Mouse (Mus musculus): ENCODE data around the gene Rad51b. TPM values are rescaled to one million over a fixed set of nuclear protein-coding genes. Genes with fewer than 3 reads are reported as not detected.

Rad51b gene
- total and polyA plus RNA-seq, 2 experiments from 2014 or later: 1.4 to 1.8 TPM

DNA sequence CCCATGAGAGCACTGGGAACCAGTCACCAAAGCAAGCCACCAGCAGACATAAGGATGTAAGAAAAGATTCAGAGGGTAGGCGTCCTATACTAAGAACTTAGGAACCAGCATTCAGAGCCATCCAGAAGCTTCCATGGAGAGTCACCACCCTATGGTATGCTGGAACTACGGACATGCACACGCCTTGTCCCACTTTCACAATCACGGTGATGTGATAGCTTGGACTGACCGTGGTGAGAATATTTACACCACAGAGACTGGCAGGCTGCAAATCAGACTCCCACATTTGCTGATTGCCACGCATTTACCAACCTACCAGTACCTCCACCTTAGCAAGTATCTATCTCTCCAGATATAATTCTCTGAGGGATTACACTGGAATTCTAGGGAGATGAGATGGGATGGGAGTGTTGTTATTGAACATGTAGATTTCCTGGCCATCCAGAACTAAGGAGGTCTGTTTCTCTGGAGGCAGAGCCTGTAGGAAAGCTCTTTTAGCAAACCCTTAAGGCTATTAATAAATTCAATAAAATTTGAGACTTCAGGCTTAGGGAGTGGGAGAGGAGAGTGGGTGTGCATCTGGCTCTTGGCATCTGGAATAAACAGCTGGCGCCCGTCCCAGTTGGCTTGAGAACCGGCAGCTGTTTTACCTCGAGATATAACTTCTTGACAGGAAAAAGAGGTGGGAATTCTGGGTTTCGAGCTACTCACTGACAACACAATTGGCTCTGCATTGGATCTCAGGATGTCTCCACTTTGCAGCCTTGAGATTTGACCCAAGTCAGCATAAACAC, 559.2 kb downstream of the Rad51b start:
- Histone ChIP-seq H3K4me3 (ENCODE audit: low read depth, low read length) (no peak overlapping the region), H3K27ac (ENCODE audit: low read depth) (peak overlapping the region; percentile 64), H3K4me2 (ENCODE audit: low read depth, low read length) (no peak overlapping the region), H3K36me3 (replicated peaks; ENCODE audit: control insufficient read depth, insufficient read depth, low read length) (no peaks in the 10 kb centered on the region), H3K9ac (replicated peaks; ENCODE audit: low read depth, low read length) (no peak overlapping the region), H3K9me3 (replicated peaks; ENCODE audit: control insufficient read depth, low read length) (no peaks in the 10 kb centered on the region), H3K27me3 (ENCODE audit: control insufficient read depth, insufficient read depth, low read length) (no peaks in the 10 kb centered on the region), H3K4me1 (ENCODE audit: control insufficient read depth, insufficient read depth) (peaks cover 50% of the 10 kb centered on the region)
- ATAC-seq (ENCODE audit: insufficient read depth, low read depth) (peak; percentile 35), DNase-seq (ENCODE audit: low spot score) (peak; percentile 88)
- WGBS: 26% methylated on average over 11 of the region's 11 CpGs
- TF ChIP-seq CTCF (IDR thresholded peaks at IDR 0.05; ENCODE audit: low read depth) (no peak), EP300 (IDR thresholded peaks at IDR 0.05; ENCODE audit: low read depth) (peak; percentile 96)

- Histone ChIP-seq H3K4me3 (ENCODE audit: low read depth, low read length) (no peak overlapping the region), H3K36me3 (replicated peaks; ENCODE audit: control insufficient read depth, insufficient read depth, low read length) (no peaks in the 10 kb centered on the region), H3K9me3 (replicated peaks; ENCODE audit: control insufficient read depth, low read length) (no peaks in the 10 kb centered on the region), H3K27ac (ENCODE audit: low read depth) (no peak overlapping the region), H3K4me2 (ENCODE audit: low read depth, low read length) (no peak overlapping the region), H3K27me3 (ENCODE audit: control insufficient read depth, insufficient read depth, low read length) (no peaks in the 10 kb centered on the region), H3K9ac (replicated peaks; ENCODE audit: low read depth, low read length) (no peak overlapping the region), H3K4me1 (ENCODE audit: control insufficient read depth, insufficient read depth) (peaks cover 50% of the 10 kb centered on the region)
- TF ChIP-seq CTCF (IDR thresholded peaks at IDR 0.05; ENCODE audit: low read depth) (no peak), EP300 (IDR thresholded peaks at IDR 0.05; ENCODE audit: low read depth) (no peak)
- no peak for DNase-seq (ENCODE audit: low spot score)
- WGBS: 68% methylated on average over 6 of the region's 6 CpGs
- ATAC-seq (ENCODE audit: insufficient read depth, low read depth): no peak
Measured at GRCm38 (mm10) chr12:79857704-79858103, 560.6 kb downstream of the Rad51b start.

DNA sequence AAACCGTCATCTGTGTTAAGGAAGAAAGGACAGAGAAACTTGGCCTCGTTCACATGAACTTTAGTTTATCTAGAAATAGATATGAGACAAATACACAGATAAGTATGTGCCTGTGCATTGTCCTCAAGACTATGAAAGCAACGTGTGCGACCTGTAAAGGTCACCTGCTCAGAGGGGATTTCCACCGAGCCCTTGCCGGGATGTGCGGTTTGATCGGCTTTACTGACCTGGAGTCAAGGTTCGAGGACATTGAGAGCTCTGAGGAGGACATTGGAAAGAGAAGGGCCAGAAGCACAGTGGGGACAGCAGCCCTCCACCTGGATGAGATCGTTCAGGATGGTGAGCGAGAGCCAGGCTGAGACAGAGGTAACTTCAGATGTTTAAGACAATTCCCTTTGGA, 561.3 kb downstream of the Rad51b start:
- H3K27ac ChIP-seq (ENCODE audit: low read depth): no peak overlapping the region
- peaks cover 50% of the 10 kb centered on the region for H3K4me1 ChIP-seq (ENCODE audit: control insufficient read depth, insufficient read depth)
- H3K36me3 ChIP-seq (replicated peaks; ENCODE audit: control insufficient read depth, insufficient read depth, low read length): no peaks in the 10 kb centered on the region
- H3K9me3 ChIP-seq (replicated peaks; ENCODE audit: control insufficient read depth, low read length): no peaks in the 10 kb centered on the region
- ATAC-seq (ENCODE audit: insufficient read depth, low read depth): no peak
- no peak overlapping the region for H3K4me3 ChIP-seq (ENCODE audit: low read depth, low read length)
- no peak overlapping the region for H3K9ac ChIP-seq (replicated peaks; ENCODE audit: low read depth, low read length)
- no peak overlapping the region for H3K4me2 ChIP-seq (ENCODE audit: low read depth, low read length)
- TF ChIP-seq CTCF (IDR thresholded peaks at IDR 0.05; ENCODE audit: low read depth) (no peak), EP300 (IDR thresholded peaks at IDR 0.05; ENCODE audit: low read depth) (no peak)
- H3K27me3 ChIP-seq (ENCODE audit: control insufficient read depth, insufficient read depth, low read length): no peaks in the 10 kb centered on the region
- DNase-seq (ENCODE audit: low spot score): no peak
- WGBS: 65% methylated on average over 11 of the region's 11 CpGs

DNA sequence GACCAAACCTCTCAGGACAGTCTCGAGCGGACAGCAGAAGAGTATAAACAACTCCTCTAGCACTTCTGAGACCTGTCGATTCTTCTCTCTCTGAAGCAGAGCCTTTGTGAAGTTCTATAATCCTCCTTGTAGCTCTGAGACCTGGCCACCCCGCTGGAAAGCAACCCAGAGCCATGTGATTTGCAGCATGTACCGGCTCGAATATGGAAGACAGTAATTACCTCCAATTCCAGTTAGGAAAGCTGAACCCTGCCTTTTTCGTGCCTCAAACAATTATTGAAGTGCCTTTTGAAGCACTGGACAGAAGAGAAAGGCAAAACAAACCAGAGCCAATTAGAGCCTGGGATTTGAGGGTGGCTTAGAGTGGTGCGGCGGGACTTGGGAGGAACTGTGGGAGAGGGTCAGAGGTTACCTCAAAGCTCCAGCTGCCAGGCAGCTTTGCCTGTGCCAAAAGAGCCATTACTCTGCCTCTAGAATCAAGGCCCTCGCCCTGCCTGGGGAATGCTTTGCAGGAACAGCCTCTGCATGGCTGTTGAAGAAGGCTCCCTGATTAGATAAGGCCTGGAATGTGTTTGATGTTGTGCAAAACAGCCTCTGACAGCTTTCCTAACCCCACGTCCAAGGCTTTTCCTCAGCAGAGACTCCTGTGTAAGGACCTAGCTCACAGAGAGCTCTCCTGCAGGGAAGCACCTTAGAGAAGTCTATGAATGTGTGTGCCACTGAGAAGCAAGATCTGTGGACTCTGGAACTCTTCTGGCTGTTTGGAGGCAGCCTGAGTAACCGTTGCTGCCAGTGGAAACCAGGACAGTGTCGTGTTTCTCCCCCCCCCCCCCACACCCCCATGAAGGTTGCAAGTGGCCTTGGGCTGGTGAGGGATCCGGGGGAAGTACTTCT, 562.5 kb downstream of the Rad51b start:
- TF ChIP-seq EP300 (IDR thresholded peaks at IDR 0.05; ENCODE audit: low read depth) (peak; percentile 90), CTCF (IDR thresholded peaks at IDR 0.05; ENCODE audit: low read depth) (no peak)
- WGBS: 21% methylated on average over 14 of the region's 14 CpGs

DNA sequence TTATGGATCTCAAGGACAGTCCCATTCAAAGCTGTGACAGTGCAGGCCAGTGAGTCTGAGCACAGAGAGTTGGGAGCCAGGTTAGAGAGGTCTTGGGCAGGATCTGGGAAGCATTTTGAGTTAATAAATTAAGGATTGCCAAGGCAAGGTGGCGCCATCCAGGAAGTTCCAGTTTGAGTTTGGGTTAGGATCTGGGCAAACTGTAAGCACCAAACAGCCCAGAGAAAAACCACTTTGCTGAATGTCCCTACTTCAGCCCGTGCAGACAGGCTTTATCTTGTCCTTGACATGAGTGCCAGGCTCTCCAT, 563.1 kb downstream of the Rad51b start:
- H3K4me2 ChIP-seq (ENCODE audit: low read depth, low read length): no peak overlapping the region

More for the DNA sequence above, 562.5 kb downstream of the Rad51b start:
- Histone ChIP-seq H3K9me3 (replicated peaks; ENCODE audit: control insufficient read depth, low read length) (no peaks in the 10 kb centered on the region), H3K36me3 (replicated peaks; ENCODE audit: control insufficient read depth, insufficient read depth, low read length) (no peaks in the 10 kb centered on the region), H3K4me3 (ENCODE audit: low read depth, low read length) (no peak overlapping the region), H3K27ac (ENCODE audit: low read depth) (peak overlapping the region; percentile 79), H3K27me3 (ENCODE audit: control insufficient read depth, insufficient read depth, low read length) (no peaks in the 10 kb centered on the region), H3K9ac (replicated peaks; ENCODE audit: low read depth, low read length) (peak overlapping the region; percentile 23; the same call in 1 of the 2 replicates), H3K4me1 (ENCODE audit: control insufficient read depth, insufficient read depth) (peaks cover 50% of the 10 kb centered on the region), H3K4me2 (ENCODE audit: low read depth, low read length) (no peak overlapping the region)
- DNase-seq (ENCODE audit: low spot score) (peak; percentile 84), ATAC-seq (ENCODE audit: insufficient read depth, low read depth) (peak; percentile 80)

More for the DNA sequence above, 563.1 kb downstream of the Rad51b start:
- TF ChIP-seq CTCF (IDR thresholded peaks at IDR 0.05; ENCODE audit: low read depth) (no peak), EP300 (IDR thresholded peaks at IDR 0.05; ENCODE audit: low read depth) (no peak)
- Histone ChIP-seq H3K36me3 (replicated peaks; ENCODE audit: control insufficient read depth, insufficient read depth, low read length) (no peaks in the 10 kb centered on the region), H3K9ac (replicated peaks; ENCODE audit: low read depth, low read length) (peak overlapping the region; percentile 23; the same call in 1 of the 2 replicates), H3K4me3 (ENCODE audit: low read depth, low read length) (no peak overlapping the region), H3K27me3 (ENCODE audit: control insufficient read depth, insufficient read depth, low read length) (no peaks in the 10 kb centered on the region), H3K9me3 (replicated peaks; ENCODE audit: control insufficient read depth, low read length) (no peaks in the 10 kb centered on the region), H3K27ac (ENCODE audit: low read depth) (peak overlapping the region; percentile 79), H3K4me1 (ENCODE audit: control insufficient read depth, insufficient read depth) (peaks cover 50% of the 10 kb centered on the region)
- DNase-seq (ENCODE audit: low spot score) (no peak), ATAC-seq (ENCODE audit: insufficient read depth, low read depth) (no peak)
- WGBS: 47% methylated on average over 2 of the region's 2 CpGs

Other genes with a start within 250 kb of the Rad51b start
- gene Pigh, start 207.6 kb upstream of the Rad51b start, total RNA-seq (2014; rRNA removed; ENCODE audit: low replicate concordance): 6.2 and 9.8 TPM in 2 replicates
- gene Pigh, start 207.6 kb upstream of the Rad51b start, polyA plus RNA-seq (2015; fragmentation: Nextera tagmentation; extraction: Ambion mirVana): 9.6 and 9.7 TPM in 2 replicates
- gene Arg2, start 166.5 kb upstream of the Rad51b start, total RNA-seq (2014; rRNA removed; ENCODE audit: low replicate concordance): 3.0 TPM in 1 of 2 replicates, not detected in the other
- gene Arg2, start 166.5 kb upstream of the Rad51b start, polyA plus RNA-seq (2015; fragmentation: Nextera tagmentation; extraction: Ambion mirVana): 0.21 TPM in 1 of 2 replicates, not detected in the other
- 7.2 and 35.1 TPM in 2 replicates for gene Vti1b, start 124.6 kb upstream of the Rad51b start, total RNA-seq (2014; rRNA removed; ENCODE audit: low replicate concordance)
- 79.8 and 88.8 TPM in 2 replicates for gene Vti1b, start 124.6 kb upstream of the Rad51b start, polyA plus RNA-seq (2015; fragmentation: Nextera tagmentation; extraction: Ambion mirVana)
- 6.8 and 24.0 TPM in 2 replicates for gene Rdh11, start 105.0 kb upstream of the Rad51b start, total RNA-seq (2014; rRNA removed; ENCODE audit: low replicate concordance)
- 6.2 and 6.7 TPM in 2 replicates for gene Rdh11, start 105.0 kb upstream of the Rad51b start, polyA plus RNA-seq (2015; fragmentation: Nextera tagmentation; extraction: Ambion mirVana)
- gene Rdh12, start 88.4 kb upstream of the Rad51b start, total RNA-seq (2014; rRNA removed; ENCODE audit: low replicate concordance): 0.12 and 1.4 TPM in 2 replicates
- gene Rdh12, start 88.4 kb upstream of the Rad51b start, polyA plus RNA-seq (2015; fragmentation: Nextera tagmentation; extraction: Ambion mirVana): 0.34 and 0.56 TPM in 2 replicates
- gene Zfyve26, start 978 bp upstream of the Rad51b start, total RNA-seq (2014; rRNA removed; ENCODE audit: low replicate concordance): 9.7 and 17.0 TPM in 2 replicates
- gene Zfyve26, start 978 bp upstream of the Rad51b start, polyA plus RNA-seq (2015; fragmentation: Nextera tagmentation; extraction: Ambion mirVana): 4.5 and 4.9 TPM in 2 replicates